Mouse (Mus musculus): ENCODE measurements around the gene 2210011C24Rik.

- TF ChIP-seq CTCF (IDR thresholded peaks at IDR 0.05) (no peak), EP300 (IDR thresholded peaks at IDR 0.05) (peak; percentile 52; the same call in 1 of the 2 replicates)
These were observed 47.8 kb downstream of the 2210011C24Rik start for GRCm38 (mm10) chr8:83964015-83964765.

Measured in lung, postnatal 0 days (tissue).